In the genomic region with DNA sequence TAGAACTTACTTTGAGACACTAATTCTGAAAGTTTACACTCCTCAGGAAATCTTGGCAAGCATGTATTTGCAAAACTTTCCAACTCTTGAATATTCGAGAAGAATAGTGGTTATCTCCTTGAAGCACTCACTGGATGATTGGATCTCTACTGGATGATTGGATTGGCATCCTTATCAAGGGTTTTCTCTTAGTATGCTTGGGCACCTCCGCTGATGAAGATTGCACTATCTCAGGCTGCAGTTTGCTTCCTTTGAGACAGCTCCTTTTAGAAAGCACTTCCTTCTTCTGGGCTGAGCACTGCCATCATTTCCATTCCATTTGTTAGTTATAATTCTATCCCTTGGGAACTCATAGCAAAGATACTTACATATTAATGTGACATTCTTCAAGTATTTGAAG, we compare ENCODE assay signal across 21 mouse cellular contexts.
"Had no signal": no experiment of that assay in that cellular context is flagged by ENCODE, and none has a peak within 500 bp of the region (broad histone marks: within the 10 kb centered on the region; RNA-seq: fewer than 3 reads in every experiment).

No protein-coding gene starts in this region.

- H3K9ac ChIP-seq: lung, embryonic 15.5 days; midbrain, embryonic 12.5 days; neural tube, embryonic 13.5 days; neural tube, embryonic 15.5 days had no signal

- H3K9me3 ChIP-seq: lung, embryonic 15.5 days; midbrain, embryonic 10.5 days; midbrain, embryonic 12.5 days; neural tube, embryonic 13.5 days; neural tube, embryonic 15.5 days had no signal

- DNase-seq: lung, adult 2 months; lung, postnatal 14 days; lung, postnatal 36 days; midbrain, embryonic 14.5 days; retina, postnatal 1 day; right cerebral cortex, adult 18-20 months; right cerebral cortex, postnatal 25 days; right cerebral cortex, postnatal 4 days; spleen, adult 18-20 months; thymus, adult 18-20 months; thymus, postnatal 14 days; thymus, postnatal 4 days had no signal

- H3K27ac ChIP-seq: lung, embryonic 15.5 days; macrophage; midbrain, embryonic 10.5 days; midbrain, embryonic 12.5 days; neural tube, embryonic 13.5 days; neural tube, embryonic 15.5 days had no signal

- H3K4me1 ChIP-seq: midbrain, embryonic 12.5 days; neural tube, embryonic 13.5 days; neural tube, embryonic 15.5 days had no signal

- ATAC-seq: lung, postnatal 0 days; midbrain, embryonic 16.5 days had no signal

- H3K4me3 ChIP-seq: lung, embryonic 15.5 days; midbrain, embryonic 10.5 days; midbrain, embryonic 12.5 days; myocyte; neural tube, embryonic 13.5 days; neural tube, embryonic 15.5 days had no signal

- H3K27me3 ChIP-seq: lung, embryonic 15.5 days; midbrain, embryonic 12.5 days; neural tube, embryonic 13.5 days; neural tube, embryonic 15.5 days had no signal

- H3K4me2 ChIP-seq: lung, embryonic 15.5 days; midbrain, embryonic 12.5 days; neural tube, embryonic 13.5 days; neural tube, embryonic 15.5 days had no signal

- H3K36me3 ChIP-seq: lung, embryonic 15.5 days; midbrain, embryonic 10.5 days; midbrain, embryonic 12.5 days; neural tube, embryonic 13.5 days; neural tube, embryonic 15.5 days had no signal
